Mouse (Mus musculus) ES-CJ7 (cell line): ENCODE data around the gene Set.
"Not testable (repeated sequence)": the region's sequence is repeated elsewhere in the genome, so short reads cannot be mapped to it uniquely, and the experiment has no call there.

Source experiments
- DNase-seq: peaks from one replicate; pipeline ENCODE4 v3.0.0; 2011; ENCODE audit warnings: low read depth, low spot score

Gene Set

GRCm38 (mm10) chr2:30057223-30057904 is at the start of gene Set:
TSS of gene Set (plus strand) at chr2:30057378.
- peak; percentile 93 for DNase-seq

DNA sequence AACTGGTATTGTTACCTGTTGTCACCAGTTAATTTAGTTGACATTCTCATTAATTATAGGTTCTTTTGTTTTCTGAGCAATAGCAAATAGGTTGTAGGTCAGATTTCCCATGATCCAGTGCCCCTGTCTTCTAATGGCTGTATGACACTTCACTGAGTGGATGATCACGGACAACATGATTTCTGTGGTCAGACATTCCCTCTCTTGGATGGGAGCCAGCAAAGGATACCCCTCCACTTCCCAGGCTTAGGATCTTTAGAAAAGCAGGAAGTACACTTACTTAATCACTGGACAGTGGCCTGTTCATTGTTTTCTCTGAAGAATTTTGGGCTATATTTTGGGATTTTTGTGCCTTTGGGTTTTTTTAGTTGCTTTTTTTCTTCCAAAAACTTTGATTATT is 48.1 kb upstream of the Set start:
- DNase-seq = no peak

- DNase-seq = no peak
Observed at GRCm38 (mm10) chr2:30010840-30011281, 46.3 kb upstream of the Set start.

DNA sequence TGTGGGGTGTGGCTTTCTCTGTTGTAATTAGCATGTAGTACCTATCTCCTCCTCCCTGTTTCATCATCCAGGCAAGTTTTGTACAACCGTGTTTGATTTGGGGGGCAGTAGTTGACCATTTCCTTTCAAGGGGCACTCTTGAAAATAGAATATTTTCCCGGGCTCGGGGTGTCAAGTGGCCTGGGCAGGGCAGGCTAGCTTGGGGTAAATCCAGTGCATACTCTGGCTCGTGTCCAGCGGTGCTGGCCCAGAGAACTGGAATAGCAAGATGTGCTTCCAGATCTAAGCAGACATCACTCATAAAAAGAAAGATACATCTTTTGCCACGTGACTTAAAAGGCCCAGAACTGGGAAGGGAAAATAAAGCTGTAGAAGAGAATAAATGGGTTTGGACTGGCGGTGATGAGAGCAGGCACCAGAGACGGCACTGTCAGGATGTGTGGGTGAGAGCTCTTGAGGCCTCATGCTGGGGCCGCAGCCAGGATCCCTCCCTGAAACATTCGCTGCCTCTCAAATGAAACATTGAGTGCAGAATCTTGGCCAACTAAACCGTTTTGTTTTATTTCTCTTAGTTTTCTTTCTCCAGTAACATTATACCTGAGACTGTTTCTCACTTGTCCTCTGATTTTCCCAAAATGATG is 42.7 kb upstream of the Set start:
- no peak for DNase-seq

GRCm38 (mm10) chr2:30025454-30025853 is 31.7 kb upstream of the Set start:
- no peak for DNase-seq

DNA sequence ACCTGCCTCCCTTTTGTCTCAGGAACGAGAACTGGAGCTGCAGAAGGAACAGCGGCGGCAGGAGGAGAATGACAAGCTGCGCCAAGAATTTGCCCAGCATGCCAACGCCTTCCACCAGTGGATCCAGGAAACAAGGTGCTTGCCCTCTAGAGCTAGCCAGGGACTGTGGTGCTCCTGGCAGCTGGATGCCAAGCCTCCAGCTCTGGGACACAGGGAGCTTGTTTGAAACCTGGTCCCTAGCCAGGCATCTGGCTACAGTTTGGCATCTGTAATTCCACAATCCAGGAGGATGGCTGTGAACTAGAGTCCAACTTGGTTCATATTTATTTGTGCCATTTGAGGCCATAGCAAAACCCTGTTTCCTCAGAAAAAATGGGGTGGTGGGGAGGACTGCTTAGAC is 30.2 kb upstream of the Set start:
- no peak for DNase-seq

GRCm38 (mm10) chr2:30032244-30032846 is 24.8 kb upstream of the Set start:
- DNase-seq = peak; percentile 64

- DNase-seq = no peak
Observed at GRCm38 (mm10) chr2:30032957-30033356, 24.2 kb upstream of the Set start.

- DNase-seq = no peak
Observed at GRCm38 (mm10) chr2:30037762-30038161, 19.4 kb upstream of the Set start.

GRCm38 (mm10) chr2:30038370-30038769 is 18.8 kb upstream of the Set start:
- no peak for DNase-seq

DNA sequence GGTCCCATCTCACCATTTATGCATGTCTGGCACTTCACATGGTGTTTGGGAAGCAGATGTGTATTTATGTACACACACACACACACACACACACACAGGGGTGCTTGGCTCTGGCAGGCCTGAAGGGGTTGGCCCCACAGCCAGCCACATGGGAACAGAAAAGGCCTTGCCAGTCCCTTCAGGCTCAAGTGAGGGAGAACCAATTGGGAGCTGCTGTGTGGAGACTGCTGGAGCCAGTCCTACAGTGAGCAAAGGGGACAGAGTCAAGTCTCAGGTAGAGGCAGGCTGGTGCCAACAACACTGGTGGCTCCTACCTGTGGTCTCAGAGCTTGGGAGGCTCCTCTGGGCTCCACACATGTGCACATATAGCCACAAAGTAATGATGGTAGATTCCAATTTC is 17.5 kb upstream of the Set start:
- DNase-seq = no peak

DNA sequence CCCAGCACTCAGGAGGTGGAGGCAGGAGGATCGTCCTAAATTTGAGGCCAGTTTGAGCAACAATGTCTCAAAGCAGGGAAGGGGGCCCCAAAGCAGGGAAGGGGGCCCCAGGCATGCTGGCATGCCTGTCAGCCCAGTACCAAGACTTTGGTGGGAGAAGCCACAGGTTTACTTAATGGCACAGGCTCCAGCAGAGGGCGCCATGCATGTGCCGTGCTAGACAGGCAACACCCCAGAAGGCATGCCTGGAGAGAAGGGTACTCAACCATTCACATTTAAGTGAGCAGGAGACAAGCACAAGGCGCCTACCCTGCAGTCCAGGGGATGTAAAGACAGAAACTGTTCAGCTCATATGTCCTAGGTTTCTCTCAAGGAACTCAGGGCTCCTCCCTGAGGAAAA is 14.7 kb upstream of the Set start:
- DNase-seq = peak; percentile 96

- no peak for DNase-seq
Observed at GRCm38 (mm10) chr2:30044550-30044949, 12.6 kb upstream of the Set start.

- no peak for DNase-seq
Observed at GRCm38 (mm10) chr2:30047127-30047526, 10.1 kb upstream of the Set start.

- peak; percentile 62 for DNase-seq
Observed at GRCm38 (mm10) chr2:30048101-30048501, 9.1 kb upstream of the Set start.

- DNase-seq = peak; percentile 97
Observed at GRCm38 (mm10) chr2:30048699-30049388, 8.3 kb upstream of the Set start, which contains the start of gene Wdr34. TSS of gene Wdr34 (minus strand) at chr2:30048881.

GRCm38 (mm10) chr2:30049831-30050230 is 7.3 kb upstream of the Set start:
- DNase-seq = no peak

DNA sequence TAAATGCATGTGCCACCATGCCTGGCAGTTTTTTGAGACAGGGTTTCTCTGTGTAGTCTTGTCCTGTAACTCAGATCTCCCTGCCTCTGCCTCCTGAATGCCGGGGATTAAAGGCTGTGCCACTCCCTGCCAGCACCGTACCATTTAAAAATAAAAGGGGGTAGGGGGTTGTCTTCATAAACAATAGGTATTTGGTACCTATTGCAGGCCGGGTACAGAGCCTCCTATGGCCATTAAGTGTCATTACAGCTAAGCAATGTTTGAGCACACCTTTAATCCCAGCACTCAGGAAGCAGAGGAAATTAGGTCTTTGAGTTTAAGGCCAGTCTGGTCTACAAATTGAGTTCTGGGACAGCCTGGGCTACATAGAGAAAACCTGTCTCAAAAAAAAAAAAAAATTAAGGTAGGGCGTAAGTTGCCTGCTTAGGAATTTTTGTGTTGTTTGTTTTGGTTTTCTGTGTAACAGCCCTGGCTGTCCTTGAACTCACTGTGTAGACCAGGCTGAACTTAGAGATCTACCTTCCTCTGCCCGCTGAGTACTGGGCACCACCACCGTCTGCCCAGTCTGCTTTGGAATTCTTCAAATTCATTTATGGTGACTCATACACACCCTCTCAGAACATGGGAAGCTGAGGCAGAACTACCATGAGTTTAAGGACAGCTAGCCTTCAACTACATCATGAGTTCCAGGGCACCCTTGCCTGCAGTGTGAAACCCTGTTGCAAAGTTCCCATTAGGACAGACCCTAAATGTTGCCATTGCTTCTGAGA is 5.0 kb upstream of the Set start:
- peak; percentile 76 for DNase-seq

- DNase-seq = not testable (repeated sequence)
Observed at GRCm38 (mm10) chr2:30055310-30055709, 1.9 kb upstream of the Set start.

DNA sequence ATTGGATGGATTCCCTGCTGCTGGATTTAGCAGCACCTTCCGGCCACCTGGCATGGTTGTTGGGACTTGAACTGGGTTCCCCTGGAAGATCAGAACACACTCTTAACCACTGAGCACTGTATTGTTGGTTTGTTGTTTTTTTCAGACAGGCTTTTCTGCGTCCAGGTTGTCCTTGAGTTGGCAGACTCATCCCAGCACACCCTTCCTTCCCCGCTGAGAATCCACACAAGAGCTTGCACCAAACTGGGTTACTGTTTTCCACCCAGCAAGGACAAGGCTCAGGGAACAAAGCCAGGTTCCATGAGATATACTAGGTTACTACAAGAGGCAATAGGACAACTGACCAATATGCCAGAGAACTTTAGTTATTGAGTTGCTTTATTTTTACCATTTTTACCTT is 442 bp upstream of the Set start:
- no peak for DNase-seq

GRCm38 (mm10) chr2:30058418-30058817 is 1.2 kb downstream of the Set start:
- peak; percentile 91 for DNase-seq
